Mouse (Mus musculus) lung, postnatal 14 days (tissue): Measurements from ENCODE around the gene Magi2.

Experiments
- DNase-seq: peaks from one replicate; pipeline ENCODE4 v3.0.0; 2021

Gene Magi2

DNA sequence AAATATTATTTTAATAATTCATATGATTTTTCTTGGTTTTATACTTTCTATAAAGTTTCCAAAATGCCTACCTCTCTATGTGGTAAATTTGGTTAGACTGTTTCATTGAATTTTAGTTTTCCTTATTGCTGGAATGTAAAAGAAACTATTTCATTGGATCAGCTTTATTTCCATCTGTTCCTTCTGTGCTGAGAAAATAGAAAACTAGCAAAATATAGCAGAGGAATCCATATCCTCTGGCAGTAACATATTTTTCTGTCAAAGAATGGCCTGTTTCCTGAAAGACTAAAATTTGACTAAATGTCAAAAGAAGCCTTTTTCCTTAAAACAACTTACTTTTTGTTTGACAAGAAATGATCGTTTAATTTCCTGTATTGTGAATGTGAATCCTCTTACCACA, 552.4 kb downstream of the Magi2 start:
- no peak for DNase-seq

- DNase-seq = no peak
These were observed 553.2 kb downstream of the Magi2 start for GRCm38 (mm10) chr5:19780076-19780475.

DNA sequence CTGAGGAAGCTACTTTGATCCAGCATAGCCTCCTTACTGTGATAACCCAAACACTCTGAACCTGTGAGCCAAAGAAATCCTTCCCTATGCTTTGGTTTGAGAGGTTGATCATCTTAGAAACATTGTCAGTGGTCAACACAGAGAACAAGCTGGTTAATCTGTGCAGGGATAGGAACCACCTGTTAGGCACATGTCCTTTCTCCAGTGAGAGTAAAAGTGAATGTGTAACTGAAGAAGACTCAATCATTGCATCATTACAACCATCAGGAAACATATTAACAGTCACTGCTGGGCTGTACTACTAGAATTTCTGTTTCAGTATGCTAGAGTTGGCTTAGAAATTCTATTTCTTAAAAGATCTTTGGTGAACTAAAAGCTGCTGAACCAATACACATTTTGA, 558.5 kb downstream of the Magi2 start:
- DNase-seq = no peak

DNA sequence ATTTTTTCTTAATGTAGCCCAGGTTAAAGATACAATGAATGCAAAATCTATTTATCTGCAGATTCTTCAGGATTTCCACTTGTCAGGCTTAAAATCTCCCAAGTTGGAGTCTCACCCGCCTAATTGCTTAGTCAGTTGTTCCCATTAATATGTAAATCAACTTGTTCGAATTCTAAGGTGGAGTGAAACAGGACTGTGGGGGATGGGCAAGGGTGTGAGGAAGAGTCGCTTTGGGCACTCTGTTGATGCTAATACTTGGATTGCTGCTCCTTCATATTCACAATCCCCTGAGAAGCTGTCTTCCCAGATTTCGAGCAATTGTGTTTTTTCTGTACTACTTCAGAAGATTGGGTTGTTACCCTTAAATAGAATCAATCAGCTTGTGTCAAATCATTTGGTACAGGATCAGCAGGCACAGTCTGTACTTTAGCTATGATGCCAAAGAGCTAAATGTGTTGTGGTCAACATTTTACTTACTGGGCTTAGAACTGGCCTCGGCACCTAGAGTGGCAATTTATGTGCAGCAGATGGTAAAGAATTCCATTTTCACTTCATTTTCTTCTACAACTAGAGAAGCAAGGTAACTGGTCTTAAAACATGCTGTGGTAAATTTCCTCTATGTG, 560.8 kb downstream of the Magi2 start:
- DNase-seq = no peak

- no peak for DNase-seq
These were observed 576.4 kb downstream of the Magi2 start for GRCm38 (mm10) chr5:19803052-19803769.

- no peak for DNase-seq
These were observed 595.7 kb downstream of the Magi2 start for GRCm38 (mm10) chr5:19822502-19822901.

GRCm38 (mm10) chr5:19825943-19826342, 599.1 kb downstream of the Magi2 start:
- no peak for DNase-seq

- DNase-seq = no peak
These were observed 602.5 kb downstream of the Magi2 start for GRCm38 (mm10) chr5:19829341-19829740.

GRCm38 (mm10) chr5:19862854-19863253, 636.0 kb downstream of the Magi2 start:
- DNase-seq = no peak

DNA sequence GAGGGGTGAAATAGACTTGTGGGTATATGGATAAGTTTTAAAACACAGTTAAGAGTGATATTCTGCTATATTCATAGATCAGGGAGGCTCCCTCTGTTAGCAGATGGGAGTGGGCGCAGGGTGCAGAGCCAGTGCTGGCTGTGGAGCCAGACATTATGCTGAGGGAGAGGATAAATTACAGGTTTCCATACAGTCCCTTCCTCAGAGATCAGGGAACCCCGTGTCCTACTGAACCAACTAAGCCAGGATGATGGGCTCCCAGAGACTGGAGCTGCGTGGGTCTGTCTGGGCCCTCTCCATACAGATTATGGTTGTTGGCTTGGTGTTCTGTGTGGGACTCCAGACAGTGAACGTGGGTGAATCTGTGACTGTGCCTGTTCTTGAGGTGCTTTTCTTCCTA, 643.6 kb downstream of the Magi2 start:
- no peak for DNase-seq

DNA sequence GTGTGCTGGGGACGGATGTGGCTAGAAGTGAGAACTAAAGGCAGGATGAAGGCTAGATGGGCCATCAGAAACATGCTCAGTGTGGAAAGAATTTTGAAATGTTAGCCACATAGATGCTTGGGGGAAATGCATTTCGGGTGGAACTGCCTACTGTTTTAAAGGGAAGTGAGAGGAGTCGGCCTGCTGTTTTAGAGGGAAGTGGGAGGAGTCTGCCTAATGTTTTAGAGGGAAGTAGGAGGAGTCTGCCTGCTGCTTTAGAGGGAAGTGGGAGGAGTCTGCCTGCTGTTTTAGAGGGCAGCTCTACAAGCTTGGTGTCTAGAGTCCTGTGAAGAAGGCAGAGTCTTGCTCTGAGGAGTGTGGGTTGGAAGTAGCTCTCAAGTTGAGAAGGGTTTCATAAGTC, 664.9 kb downstream of the Magi2 start:
- DNase-seq = no peak

GRCm38 (mm10) chr5:19895893-19896292, 669.1 kb downstream of the Magi2 start:
- DNase-seq = no peak

DNA sequence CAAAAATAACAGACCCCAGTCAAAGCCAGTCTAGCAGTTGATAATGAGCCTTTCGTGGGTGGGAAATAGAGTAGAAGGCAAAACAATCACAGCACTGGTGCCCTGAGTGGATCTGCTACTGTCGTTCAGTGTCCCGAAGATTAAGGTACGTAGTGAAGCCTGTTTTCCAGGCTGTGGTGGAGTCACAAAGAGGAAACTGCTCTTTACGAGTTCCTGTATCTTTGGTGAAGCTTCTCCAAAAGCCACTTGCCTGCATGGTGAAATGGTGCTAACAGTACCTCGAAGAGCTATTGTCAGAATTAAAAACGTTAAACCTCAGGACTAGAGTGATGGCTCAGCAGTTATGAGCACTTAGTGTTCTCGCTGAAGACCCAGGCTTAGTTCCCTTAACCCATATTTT, 674.8 kb downstream of the Magi2 start:
- no peak for DNase-seq

- DNase-seq = no peak
These were observed 679.8 kb downstream of the Magi2 start for GRCm38 (mm10) chr5:19906636-19907035.

- DNase-seq = no peak
These were observed 680.6 kb downstream of the Magi2 start for GRCm38 (mm10) chr5:19907381-19907982.

- no peak for DNase-seq
These were observed 681.3 kb downstream of the Magi2 start for GRCm38 (mm10) chr5:19907983-19908705.

GRCm38 (mm10) chr5:19908706-19909060, 681.8 kb downstream of the Magi2 start:
- DNase-seq = no peak

DNA sequence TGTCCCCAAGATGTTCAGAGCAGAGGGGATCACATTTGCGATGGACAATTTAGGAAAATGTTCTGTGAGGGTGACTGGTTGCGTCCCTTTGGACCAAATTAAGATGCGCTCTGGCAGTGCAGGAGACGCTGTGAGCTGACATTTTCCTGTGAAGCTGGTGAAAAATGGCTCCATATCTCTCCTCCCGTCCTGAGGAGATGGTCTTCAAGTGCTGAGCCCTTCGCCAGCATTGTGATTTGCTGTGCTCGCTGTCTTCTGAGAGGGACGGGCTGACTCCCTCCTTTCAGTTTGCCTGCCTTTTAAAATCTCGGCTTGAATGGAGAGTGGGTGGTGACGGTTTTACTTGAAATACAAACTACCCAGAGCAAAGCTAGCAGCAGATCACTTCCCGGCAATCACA, 682.2 kb downstream of the Magi2 start:
- DNase-seq = no peak

- no peak for DNase-seq
These were observed 682.8 kb downstream of the Magi2 start for GRCm38 (mm10) chr5:19909664-19910063.

DNA sequence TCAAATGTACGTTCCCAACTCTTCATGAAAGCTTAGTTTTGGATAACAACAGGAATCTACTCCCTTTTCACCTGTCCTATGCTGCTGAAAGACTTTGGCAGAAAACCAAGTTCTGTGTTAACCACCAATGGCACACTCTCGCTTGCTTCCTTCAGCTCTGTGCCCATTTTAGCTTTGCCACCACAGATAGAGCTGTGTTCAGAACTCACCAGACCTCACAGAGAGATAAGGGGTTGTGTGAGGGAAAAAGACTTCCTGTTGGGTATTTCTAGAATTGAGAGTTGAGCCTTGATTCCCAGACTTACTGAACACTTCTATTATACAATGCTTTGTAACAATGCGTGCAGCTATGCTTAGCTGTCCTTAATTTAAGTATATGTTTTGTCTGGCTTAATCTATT, 705.3 kb downstream of the Magi2 start:
- DNase-seq = no peak

DNA sequence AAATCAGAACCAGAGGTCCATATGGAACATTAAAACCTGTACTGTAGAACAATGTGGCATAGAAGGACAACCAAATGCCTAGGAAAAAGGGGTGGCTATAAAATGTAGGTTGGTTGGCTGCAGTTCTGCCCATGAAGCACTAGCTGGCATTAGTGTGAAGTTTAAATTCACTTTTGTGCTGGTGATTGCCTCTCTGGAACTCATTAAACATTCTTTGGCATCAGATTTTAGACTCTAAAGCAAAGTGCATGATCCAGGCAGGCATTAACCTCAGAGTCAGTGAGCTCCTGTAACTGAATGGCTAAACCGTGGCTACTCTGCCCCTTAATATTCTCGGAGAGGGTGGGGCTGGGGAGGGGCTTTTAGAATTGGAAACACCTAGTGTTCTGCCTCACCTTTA, 706.4 kb downstream of the Magi2 start:
- no peak for DNase-seq

- DNase-seq = no peak
These were observed 724.3 kb downstream of the Magi2 start for GRCm38 (mm10) chr5:19951102-19951501.

DNA sequence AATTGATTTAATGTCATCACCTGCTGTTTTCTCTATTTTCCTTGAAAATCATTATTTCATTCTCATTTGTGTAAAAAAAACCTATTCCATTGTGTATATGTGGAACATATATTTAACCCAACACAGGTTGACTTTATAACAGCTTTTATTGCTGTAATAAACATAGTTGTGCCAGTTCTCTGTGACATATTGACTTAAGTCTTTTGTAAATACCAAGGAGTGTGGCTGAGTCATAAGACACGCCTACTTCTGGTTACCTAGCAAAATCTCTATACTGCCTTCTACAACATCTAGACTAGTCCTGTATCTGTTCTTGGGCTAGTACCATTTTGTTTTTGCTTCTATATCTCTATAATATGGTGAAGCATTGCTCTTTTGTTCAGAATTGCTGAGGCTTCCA, 737.3 kb downstream of the Magi2 start:
- DNase-seq = no peak

GRCm38 (mm10) chr5:19972736-19973135, 745.9 kb downstream of the Magi2 start:
- no peak for DNase-seq
